Mouse (Mus musculus) layer of hippocampus, adult 2 months (tissue): ENCODE results near the gene Nfkbiz. TPM values are rescaled to one million over a fixed set of nuclear protein-coding genes. Genes with fewer than 3 reads are reported as not detected.

Source experiments
- DNase-seq, 2 experiments: peaks; one replicate each; pipeline ENCODE4 v3.0.0; 2022; ENCODE audit warnings: low spot score in 2 of 2
- H3K27ac ChIP-seq: fragments of 200-600 bp; 2 replicates; pipeline ENCODE4 v1.8.1; 2022
- H3K4me3 ChIP-seq: fragments of 200-600 bp; 2 replicates; pipeline ENCODE4 v1.8.1; 2022; ENCODE audit warnings: mild to moderate bottlenecking
- CTCF ChIP-seq: fragments of 200-600 bp; conservative IDR thresholded peaks from 2 replicates; pipeline ENCODE4 v1.8.1; 2022; ENCODE audit warnings: antibody characterized with exemption, mild to moderate bottlenecking, moderate library complexity
- total RNA-seq, 2 experiments: library from RNA; stranded (reverse); gene quantifications; 2 replicates each; pipeline ENCODE4 v1.2.3; 2021

Gene Nfkbiz
- total RNA-seq, 2 experiments from 2014 or later, result 5.9 to 8.5 TPM

GRCm38 (mm10) chr16:55811792-55812191 is 26.9 kb downstream of the Nfkbiz start:
- H3K27ac ChIP-seq, result no peak overlapping the region
- TF ChIP-seq CTCF, result no peak
- no peak for DNase-seq
- H3K4me3 ChIP-seq, result no peak overlapping the region

- no peak overlapping the region for H3K4me3 ChIP-seq
Measured at GRCm38 (mm10) chr16:55809779-55810514, 28.8 kb downstream of the Nfkbiz start.

GRCm38 (mm10) chr16:55809345-55809744 is 29.4 kb downstream of the Nfkbiz start:
- no peak for DNase-seq
- Histone ChIP-seq H3K27ac (no peak overlapping the region), H3K4me3 (no peak overlapping the region)
- TF ChIP-seq CTCF, result no peak

More at GRCm38 (mm10) chr16:55809779-55810514, 28.8 kb downstream of the Nfkbiz start:
- TF ChIP-seq CTCF, result no peak
- DNase-seq, result no peak
- H3K27ac ChIP-seq, result no peak overlapping the region

- H3K4me3 ChIP-seq, result no peak overlapping the region
- DNase-seq, result peak; percentile 37 to 62
- no peak for TF ChIP-seq CTCF
- H3K27ac ChIP-seq, result 0 out of 2 replicates have a peak overlapping the region, but pooled peaks have one; percentile 14
Measured at GRCm38 (mm10) chr16:55807505-55807932, 31.2 kb downstream of the Nfkbiz start.

GRCm38 (mm10) chr16:55804799-55805198 is 33.9 kb downstream of the Nfkbiz start:
- DNase-seq, result no peak
- Histone ChIP-seq H3K4me3 (no peak overlapping the region), H3K27ac (no peak overlapping the region)
- TF ChIP-seq CTCF, result no peak

GRCm38 (mm10) chr16:55801629-55802028 is 37.1 kb downstream of the Nfkbiz start:
- H3K4me3 ChIP-seq, result no peak overlapping the region
- DNase-seq, result no peak
- no peak overlapping the region for H3K27ac ChIP-seq
- TF ChIP-seq CTCF, result no peak

- Histone ChIP-seq H3K27ac (no peak overlapping the region), H3K4me3 (no peak overlapping the region)
- no peak for DNase-seq
- no peak for TF ChIP-seq CTCF
Measured at GRCm38 (mm10) chr16:55798845-55799244, 39.9 kb downstream of the Nfkbiz start.

- no peak overlapping the region for H3K27ac ChIP-seq
- TF ChIP-seq CTCF, result no peak
- no peak for DNase-seq
- H3K4me3 ChIP-seq, result no peak overlapping the region
Measured at GRCm38 (mm10) chr16:55790326-55790725, 48.4 kb downstream of the Nfkbiz start.

GRCm38 (mm10) chr16:55789291-55789690 is 49.4 kb downstream of the Nfkbiz start:
- TF ChIP-seq CTCF, result no peak
- H3K27ac ChIP-seq, result no peak overlapping the region
- no peak for DNase-seq
- H3K4me3 ChIP-seq, result no peak overlapping the region

- H3K27ac ChIP-seq, result no peak overlapping the region
- no peak overlapping the region for H3K4me3 ChIP-seq
- TF ChIP-seq CTCF, result no peak
- no peak for DNase-seq
Measured at GRCm38 (mm10) chr16:55788671-55789070, 50.0 kb downstream of the Nfkbiz start.

- Histone ChIP-seq H3K4me3 (no peak overlapping the region), H3K27ac (no peak overlapping the region)
- DNase-seq, result no peak
- TF ChIP-seq CTCF, result no peak
Measured at GRCm38 (mm10) chr16:55787385-55788072, 51.2 kb downstream of the Nfkbiz start.

GRCm38 (mm10) chr16:55784379-55784778 is 54.3 kb downstream of the Nfkbiz start:
- H3K4me3 ChIP-seq, result no peak overlapping the region
- no peak for DNase-seq
- no peak for TF ChIP-seq CTCF

GRCm38 (mm10) chr16:55783923-55784322 is 54.8 kb downstream of the Nfkbiz start:
- TF ChIP-seq CTCF, result no peak
- Histone ChIP-seq H3K4me3 (no peak overlapping the region), H3K27ac (no peak overlapping the region)
- no peak for DNase-seq

More at GRCm38 (mm10) chr16:55784379-55784778, 54.3 kb downstream of the Nfkbiz start:
- H3K27ac ChIP-seq, result no peak overlapping the region
